Mouse (Mus musculus): ENCODE results near the gene Zfp575.

DNA sequence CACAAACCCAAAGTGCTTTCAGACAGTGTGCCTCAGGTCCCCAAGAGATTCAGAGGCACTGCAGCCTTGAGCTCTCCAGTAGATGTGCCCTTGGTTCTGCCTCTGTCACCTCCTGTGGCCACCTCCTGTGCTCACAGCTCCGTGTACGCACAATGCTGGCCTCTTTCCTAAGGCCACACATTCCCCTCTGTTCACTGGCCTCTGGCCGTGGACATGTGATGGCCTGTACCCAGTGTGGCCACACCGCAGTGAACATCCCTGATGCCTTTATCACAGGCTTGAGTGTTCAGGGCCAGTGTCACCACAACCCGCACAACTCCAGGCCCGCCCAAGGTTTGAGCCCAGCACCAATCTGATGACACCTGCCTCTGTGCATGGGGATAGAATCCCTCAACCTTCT, 2.6 kb downstream of the Zfp575 start:
- no peak for TF ChIP-seq POLR2A (IDR thresholded peaks at IDR 0.05; ENCODE audit: low read depth, low read length)
- no peak for TF ChIP-seq CTCF (IDR thresholded peaks at IDR 0.05; ENCODE audit: borderline replicate concordance, insufficient read depth, low read length)
